Mouse (Mus musculus) spleen, adult 18-20 months (tissue): ENCODE data around the gene March9.

ENCODE experiments used
- DNase-seq, 2 experiments: peaks; one replicate each; pipeline ENCODE4 v3.0.0; 2022; ENCODE audit warnings: mixed read lengths in 2 of 2

Gene March9

GRCm38 (mm10) chr10:127061513-127061912, 1.5 kb upstream of the March9 start:
- no peak for DNase-seq

DNA sequence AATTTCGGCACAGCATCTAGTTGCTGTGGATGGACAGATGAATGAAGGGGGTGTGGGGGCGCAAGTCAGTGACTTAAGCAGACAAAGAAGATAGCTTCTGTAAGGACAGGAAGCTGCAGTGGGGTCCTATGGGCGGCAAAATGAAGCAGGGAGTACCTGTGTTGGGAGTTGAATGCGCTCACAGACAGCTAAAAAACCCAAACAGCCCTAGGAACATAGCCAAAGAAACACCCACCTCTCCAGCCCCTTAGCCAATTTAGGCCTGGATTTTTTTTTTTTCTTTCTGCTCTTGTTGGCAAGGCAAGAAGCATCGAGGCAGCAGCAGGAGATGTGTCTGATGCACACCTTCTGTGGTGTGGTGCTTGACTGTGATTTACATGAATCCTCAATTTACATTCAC, 1.1 kb upstream of the March9 start:
- peak in 1 of 2 experiments; percentile 3 for DNase-seq

GRCm38 (mm10) chr10:127059174-127059967, 613 bp downstream of the March9 start:
- DNase-seq: no peak

DNA sequence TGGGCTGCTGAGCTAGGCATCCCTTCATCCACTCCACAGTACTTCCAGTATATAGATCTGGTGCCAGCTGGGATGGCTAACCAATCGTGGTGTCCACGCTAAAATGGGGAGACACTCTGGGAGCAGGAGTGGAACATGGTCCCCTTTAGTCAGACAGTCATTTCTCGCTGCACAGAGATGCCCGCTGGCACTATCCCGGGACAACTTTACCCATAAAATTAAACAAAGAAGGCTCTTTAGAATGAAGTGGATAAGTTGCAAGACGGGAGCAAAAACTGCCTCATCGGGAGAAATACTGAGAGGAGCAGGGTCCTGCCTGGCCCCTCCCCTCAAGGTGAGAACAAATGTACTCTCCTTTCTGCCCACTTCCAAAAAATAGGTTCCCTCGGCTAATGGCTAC, 1.3 kb downstream of the March9 start:
- no peak for DNase-seq

DNA sequence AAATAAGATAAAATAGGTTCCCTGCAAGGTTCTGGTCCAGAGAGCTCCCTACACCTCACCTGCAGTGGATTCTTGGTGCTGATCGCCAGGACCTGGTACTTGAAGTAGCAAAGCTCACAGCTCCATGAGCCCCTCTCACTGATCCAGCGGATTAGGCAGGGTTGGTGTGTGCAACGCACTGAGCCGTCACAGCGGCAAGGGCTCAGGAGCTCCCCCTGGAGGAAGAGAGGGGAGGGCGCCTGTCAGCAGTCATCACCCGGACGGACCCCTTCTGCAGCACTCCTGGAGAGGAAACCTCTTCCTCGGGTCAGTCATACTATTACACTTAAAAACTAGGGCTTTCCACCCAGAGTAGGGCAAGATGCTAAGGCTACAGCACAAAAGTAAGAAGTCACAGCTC, 1.8 kb downstream of the March9 start:
- DNase-seq: peak; percentile 58 to 79

GRCm38 (mm10) chr10:127056490-127056889, 3.5 kb downstream of the March9 start:
- DNase-seq: peak in 1 of 2 experiments; percentile 6

GRCm38 (mm10) chr10:127055406-127055805, 4.6 kb downstream of the March9 start:
- no peak for DNase-seq

GRCm38 (mm10) chr10:127054646-127055045, 5.3 kb downstream of the March9 start:
- DNase-seq: no peak

DNA sequence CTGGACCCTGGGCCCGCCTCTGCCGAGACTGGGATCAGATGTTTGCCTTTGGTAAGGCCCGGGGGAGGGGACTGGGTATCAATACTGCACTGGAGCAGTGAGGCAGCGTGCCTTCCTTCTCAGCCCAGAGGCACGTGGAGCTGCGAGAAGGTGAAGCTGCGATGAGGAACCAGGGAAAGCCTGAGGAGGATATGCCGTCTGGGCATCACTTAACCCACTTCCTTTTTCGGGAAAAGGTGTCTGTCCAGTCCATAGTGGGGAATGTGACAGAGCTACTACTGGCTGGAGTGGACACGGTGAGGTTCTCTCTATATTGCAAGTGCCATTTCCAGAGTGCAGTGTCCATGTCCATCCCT, 9.9 kb downstream of the March9 start:
- no peak for DNase-seq

- DNase-seq: no peak
Observed at GRCm38 (mm10) chr10:127049395-127050118, 10.4 kb downstream of the March9 start.

- no peak for DNase-seq
Observed at GRCm38 (mm10) chr10:127048608-127049394, 11.2 kb downstream of the March9 start.

DNA sequence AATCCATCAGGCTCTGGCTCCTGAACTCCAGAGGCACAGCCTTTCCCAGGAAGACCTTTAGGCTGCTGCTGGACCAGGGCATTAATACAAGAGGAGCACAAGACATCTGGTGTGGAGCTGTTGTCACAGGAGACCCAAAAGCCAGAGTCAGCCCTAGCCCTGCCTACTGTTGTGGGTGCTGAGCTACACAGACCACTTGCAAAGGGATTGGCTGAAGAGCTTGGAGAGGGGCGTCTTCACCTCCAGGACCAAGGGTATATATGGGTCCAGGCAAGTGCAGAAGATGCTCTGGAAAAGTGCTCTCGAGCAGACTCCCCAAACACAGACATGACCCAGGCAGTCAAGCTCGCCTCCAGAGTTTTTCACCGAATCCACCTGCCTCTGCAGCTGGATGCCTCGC, 12.0 kb downstream of the March9 start, which contains the start of gene Cyp27b1:
Gene Cyp27b1 (plus strand): TSS at position 297 of the 400 bp plus-strand sequence.
- DNase-seq: no peak

DNA sequence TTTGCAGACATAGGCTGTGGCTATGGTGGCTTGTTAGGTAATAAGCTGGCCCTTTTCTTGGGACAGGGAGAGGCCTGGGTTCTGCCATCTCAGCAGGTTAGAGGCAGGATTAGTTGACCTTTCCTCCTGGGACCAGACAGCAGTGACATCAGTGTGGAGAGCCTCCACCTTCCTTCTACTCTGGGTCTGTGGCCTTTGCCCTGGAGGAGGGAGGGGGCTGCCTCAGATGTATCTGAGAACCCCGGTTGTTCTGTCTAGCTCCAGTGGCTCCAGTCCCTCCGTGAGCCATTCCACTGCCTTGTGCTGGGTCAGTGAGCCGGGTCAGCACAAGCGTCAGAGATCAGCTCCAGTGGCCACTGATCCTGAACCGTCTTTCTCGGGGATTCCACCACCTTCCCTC, 16.8 kb downstream of the March9 start:
- DNase-seq: no peak

GRCm38 (mm10) chr10:127042468-127043115, 17.4 kb downstream of the March9 start:
- DNase-seq: no peak

DNA sequence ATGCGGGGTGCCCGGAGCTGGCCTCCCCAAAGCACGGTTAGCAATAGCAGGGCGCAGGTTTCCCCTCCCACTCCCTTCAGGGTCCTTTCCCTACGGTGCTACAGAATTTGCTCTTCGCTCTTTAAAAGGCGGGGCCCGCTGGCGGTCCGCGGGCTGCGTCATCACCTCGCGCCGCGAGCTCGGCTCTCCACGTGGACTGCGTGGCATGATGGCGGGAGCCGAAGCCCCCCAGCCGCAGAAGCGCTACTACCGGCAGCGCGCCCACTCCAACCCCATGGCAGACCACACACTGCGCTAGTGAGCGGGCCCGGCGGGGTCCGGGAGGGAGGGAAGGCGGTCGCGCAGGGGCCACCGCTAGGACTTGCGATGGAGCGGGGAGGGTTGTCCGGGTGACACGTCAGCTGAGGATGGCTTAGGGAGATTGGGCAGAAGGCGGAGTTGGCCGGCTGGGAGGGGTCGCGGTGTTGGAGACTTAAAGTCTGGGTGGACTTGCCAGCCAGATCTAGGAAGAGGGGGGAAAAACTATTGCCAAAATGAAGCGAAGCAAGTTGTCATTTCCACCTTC, 18.1 kb downstream of the March9 start:
- DNase-seq: peak; percentile 71 to 82

DNA sequence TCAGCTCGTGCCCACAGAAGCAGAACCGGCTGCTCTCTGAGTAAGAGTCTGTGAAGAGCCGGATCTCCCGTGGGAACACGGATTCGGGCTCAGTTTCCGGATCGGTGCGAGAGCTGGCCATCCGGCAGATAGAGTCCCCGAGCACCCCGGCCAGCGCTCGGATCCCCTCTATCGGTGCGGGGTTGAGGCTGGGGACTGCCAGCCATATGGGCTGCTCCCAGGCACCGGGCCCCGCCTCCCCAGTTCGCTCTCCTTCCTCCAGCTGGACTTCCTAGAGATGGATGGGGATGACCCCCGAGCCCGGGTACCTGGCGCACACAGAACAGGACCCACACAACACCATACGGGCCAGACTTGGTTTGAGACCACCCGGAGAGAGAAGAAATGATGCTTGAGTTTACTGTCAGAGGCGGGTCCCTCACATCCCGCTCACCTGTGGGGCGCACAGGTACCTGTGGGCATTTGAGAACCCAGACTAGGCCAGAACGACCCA, 18.7 kb downstream of the March9 start, which contains the start of the genes Mettl1 and Eef1akmt3:
Gene Mettl1 (plus strand): TSS at position 141 of the 493 bp plus-strand sequence.
Gene Eef1akmt3 (minus strand): TSS at position 240 of the 493 bp plus-strand sequence.
- no peak for DNase-seq

- DNase-seq: no peak
Observed at GRCm38 (mm10) chr10:127040569-127041214, 19.3 kb downstream of the March9 start.

DNA sequence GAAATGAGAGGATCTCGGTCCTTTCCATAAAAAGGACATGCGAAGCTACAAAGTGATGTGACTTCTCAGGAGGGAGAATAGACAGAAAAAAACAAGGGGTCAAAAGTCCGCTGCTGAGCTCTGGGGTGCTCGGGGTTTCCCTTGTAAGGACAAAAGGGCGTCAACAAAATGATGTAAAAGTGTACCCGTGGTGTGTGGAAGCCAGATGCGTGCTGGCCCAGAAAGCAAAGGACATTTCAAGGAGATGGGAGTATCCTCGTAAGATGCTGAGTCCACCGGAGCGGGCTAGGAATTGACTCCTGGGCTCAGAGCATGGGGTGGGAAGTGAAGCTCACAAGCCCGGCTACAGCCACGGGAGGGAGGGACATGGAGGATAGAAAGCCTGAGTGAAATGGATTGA, 22.3 kb downstream of the March9 start:
- DNase-seq: no peak

- DNase-seq: no peak
Observed at GRCm38 (mm10) chr10:127036273-127036672, 23.7 kb downstream of the March9 start.

- DNase-seq: no peak
Observed at GRCm38 (mm10) chr10:127033301-127033741, 26.7 kb downstream of the March9 start.
